Mouse (Mus musculus): Measurements from ENCODE around the gene Smndc1. TPM values are rescaled to one million over a fixed set of nuclear protein-coding genes. Genes with fewer than 3 reads are reported as not detected.
"Not testable (repeated sequence)": the region's sequence is repeated elsewhere in the genome, so short reads cannot be mapped to it uniquely, and the experiment has no call there.

Smndc1 gene
- polyA plus RNA-seq, 1 experiment from 2014 or later: 42.0 TPM

DNA sequence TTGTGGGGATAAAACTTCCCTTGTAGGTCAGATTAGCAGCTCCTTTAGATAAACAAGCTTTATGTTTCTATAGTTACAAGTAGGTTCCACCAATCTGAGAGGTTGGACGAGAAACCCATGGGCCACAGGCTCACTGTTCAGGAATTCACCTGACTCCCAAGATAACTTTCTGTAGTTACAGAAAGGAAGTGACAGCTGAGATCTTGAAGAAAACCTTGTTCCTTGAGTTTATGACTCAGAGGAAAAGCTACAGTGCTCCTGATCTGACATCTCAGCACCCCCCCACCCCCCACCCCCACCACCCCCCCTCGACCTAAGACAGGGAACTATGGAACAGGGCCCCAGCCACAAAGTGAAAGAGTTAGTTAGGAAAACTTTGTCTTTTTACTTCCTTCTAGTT lies 15.4 kb upstream of the Smndc1 start:
- no peak overlapping the region for H3K9ac ChIP-seq (replicated peaks; ENCODE audit: low read length)
- H3K4me3 ChIP-seq (replicated peaks; ENCODE audit: low read depth, low read length): no peak overlapping the region
- ATAC-seq (ENCODE audit: low FRiP score, low TSS enrichment) (no peak), DNase-seq (no peak)
- H3K27me3 ChIP-seq (ENCODE audit: control insufficient read depth, insufficient read depth, low read length): no peaks in the 10 kb centered on the region
- no peaks in the 10 kb centered on the region for H3K9me3 ChIP-seq (ENCODE audit: control insufficient read depth, low read length)
- no peak overlapping the region for H3K27ac ChIP-seq (replicated peaks; ENCODE audit: low read depth, low read length)
- H3K4me1 ChIP-seq (ENCODE audit: control insufficient read depth, insufficient read depth, low read length): no peaks in the 10 kb centered on the region
- WGBS: 73% methylated on average over 2 of the region's 2 CpGs
- H3K36me3 ChIP-seq (ENCODE audit: control insufficient read depth, insufficient read depth, low read length): no peaks in the 10 kb centered on the region
- no peak overlapping the region for H3K4me2 ChIP-seq (ENCODE audit: low read length)

GRCm38 (mm10) chr19:53404837-53405356 lies 14.5 kb upstream of the Smndc1 start:
- Histone ChIP-seq H3K27me3 (ENCODE audit: control insufficient read depth, insufficient read depth, low read length) (no peaks in the 10 kb centered on the region), H3K27ac (replicated peaks; ENCODE audit: low read depth, low read length) (no peak overlapping the region), H3K9ac (replicated peaks; ENCODE audit: low read length) (no peak overlapping the region), H3K4me3 (replicated peaks; ENCODE audit: low read depth, low read length) (no peak overlapping the region), H3K9me3 (ENCODE audit: control insufficient read depth, low read length) (no peaks in the 10 kb centered on the region), H3K36me3 (ENCODE audit: control insufficient read depth, insufficient read depth, low read length) (no peaks in the 10 kb centered on the region), H3K4me2 (ENCODE audit: low read length) (no peak overlapping the region), H3K4me1 (ENCODE audit: control insufficient read depth, insufficient read depth, low read length) (no peaks in the 10 kb centered on the region)
- 71% methylated on average over 18 of the region's 18 CpGs for WGBS
- ATAC-seq (ENCODE audit: low FRiP score, low TSS enrichment) (no peak), DNase-seq (peak; percentile 39)

- DNase-seq (no peak), ATAC-seq (ENCODE audit: low FRiP score, low TSS enrichment) (no peak)
- Histone ChIP-seq H3K9me3 (ENCODE audit: control insufficient read depth, low read length) (no peaks in the 10 kb centered on the region), H3K27ac (replicated peaks; ENCODE audit: low read depth, low read length) (no peak overlapping the region), H3K4me3 (replicated peaks; ENCODE audit: low read depth, low read length) (no peak overlapping the region), H3K4me2 (ENCODE audit: low read length) (no peak overlapping the region), H3K4me1 (ENCODE audit: control insufficient read depth, insufficient read depth, low read length) (no peaks in the 10 kb centered on the region), H3K9ac (replicated peaks; ENCODE audit: low read length) (no peak overlapping the region), H3K27me3 (ENCODE audit: control insufficient read depth, insufficient read depth, low read length) (no peaks in the 10 kb centered on the region), H3K36me3 (ENCODE audit: control insufficient read depth, insufficient read depth, low read length) (no peaks in the 10 kb centered on the region)
- WGBS: 90% methylated on average over 10 of the region's 10 CpGs
Observed at GRCm38 (mm10) chr19:53404219-53404836, 13.9 kb upstream of the Smndc1 start.

- Histone ChIP-seq H3K4me1 (ENCODE audit: control insufficient read depth, insufficient read depth, low read length) (no peaks in the 10 kb centered on the region), H3K9ac (replicated peaks; ENCODE audit: low read length) (no peak overlapping the region), H3K27me3 (ENCODE audit: control insufficient read depth, insufficient read depth, low read length) (no peaks in the 10 kb centered on the region), H3K9me3 (ENCODE audit: control insufficient read depth, low read length) (no peaks in the 10 kb centered on the region), H3K4me2 (ENCODE audit: low read length) (no peak overlapping the region), H3K4me3 (replicated peaks; ENCODE audit: low read depth, low read length) (no peak overlapping the region), H3K36me3 (ENCODE audit: control insufficient read depth, insufficient read depth, low read length) (no peaks in the 10 kb centered on the region), H3K27ac (replicated peaks; ENCODE audit: low read depth, low read length) (no peak overlapping the region)
- ATAC-seq (ENCODE audit: low FRiP score, low TSS enrichment) (no peak), DNase-seq (no peak)
- 48% methylated on average over 12 of the region's 12 CpGs for WGBS
Observed at GRCm38 (mm10) chr19:53402741-53403432, 12.5 kb upstream of the Smndc1 start.

GRCm38 (mm10) chr19:53400332-53401110 lies 10.1 kb upstream of the Smndc1 start:
- no peak overlapping the region for H3K4me3 ChIP-seq (replicated peaks; ENCODE audit: low read depth, low read length)
- H3K9me3 ChIP-seq (ENCODE audit: control insufficient read depth, low read length): no peaks in the 10 kb centered on the region
- ATAC-seq (ENCODE audit: low FRiP score, low TSS enrichment): no peak
- no peak overlapping the region for H3K27ac ChIP-seq (replicated peaks; ENCODE audit: low read depth, low read length)
- no peaks in the 10 kb centered on the region for H3K27me3 ChIP-seq (ENCODE audit: control insufficient read depth, insufficient read depth, low read length)
- H3K9ac ChIP-seq (replicated peaks; ENCODE audit: low read length): no peak overlapping the region
- DNase-seq: no peak
- 88% methylated on average over 16 of the region's 16 CpGs for WGBS
- no peaks in the 10 kb centered on the region for H3K4me1 ChIP-seq (ENCODE audit: control insufficient read depth, insufficient read depth, low read length)
- no peaks in the 10 kb centered on the region for H3K36me3 ChIP-seq (ENCODE audit: control insufficient read depth, insufficient read depth, low read length)
- H3K4me2 ChIP-seq (ENCODE audit: low read length): no peak overlapping the region

DNA sequence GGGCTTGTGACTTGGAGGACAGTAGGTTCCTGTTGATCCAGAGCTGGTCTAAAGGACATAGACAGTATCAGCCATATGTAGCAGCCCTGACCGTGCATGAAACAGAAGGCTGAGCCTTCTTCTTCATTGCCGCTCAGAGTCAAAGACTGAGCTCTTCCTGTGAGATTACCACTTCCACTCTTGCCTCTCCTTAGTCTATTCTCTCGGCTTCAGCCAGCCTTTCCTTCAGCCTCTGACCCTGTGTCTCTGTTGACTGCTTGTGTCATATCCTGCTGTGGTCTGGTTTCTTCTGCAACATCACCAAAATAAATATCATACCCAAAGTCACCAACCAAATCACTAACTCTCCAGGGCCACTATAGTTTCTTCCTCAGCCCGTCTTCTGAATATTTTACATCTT lies 8.8 kb upstream of the Smndc1 start:
- no peak for ATAC-seq (ENCODE audit: low FRiP score, low TSS enrichment)
- H3K4me3 ChIP-seq (replicated peaks; ENCODE audit: low read depth, low read length): no peak overlapping the region
- no peaks in the 10 kb centered on the region for H3K4me1 ChIP-seq (ENCODE audit: control insufficient read depth, insufficient read depth, low read length)
- no peak overlapping the region for H3K4me2 ChIP-seq (ENCODE audit: low read length)
- no peaks in the 10 kb centered on the region for H3K9me3 ChIP-seq (ENCODE audit: control insufficient read depth, low read length)
- H3K36me3 ChIP-seq (ENCODE audit: control insufficient read depth, insufficient read depth, low read length): no peaks in the 10 kb centered on the region
- H3K27ac ChIP-seq (replicated peaks; ENCODE audit: low read depth, low read length): no peak overlapping the region
- WGBS: 93% methylated on average over 4 of the region's 4 CpGs
- H3K27me3 ChIP-seq (ENCODE audit: control insufficient read depth, insufficient read depth, low read length): no peaks in the 10 kb centered on the region
- H3K9ac ChIP-seq (replicated peaks; ENCODE audit: low read length): no peak overlapping the region
- DNase-seq: no peak

- no peak for ATAC-seq (ENCODE audit: low FRiP score, low TSS enrichment)
- Histone ChIP-seq H3K4me3 (replicated peaks; ENCODE audit: low read depth, low read length) (no peak overlapping the region), H3K27me3 (ENCODE audit: control insufficient read depth, insufficient read depth, low read length) (no peaks in the 10 kb centered on the region), H3K36me3 (ENCODE audit: control insufficient read depth, insufficient read depth, low read length) (no peaks in the 10 kb centered on the region), H3K9ac (replicated peaks; ENCODE audit: low read length) (no peak overlapping the region), H3K4me1 (ENCODE audit: control insufficient read depth, insufficient read depth, low read length) (no peaks in the 10 kb centered on the region), H3K9me3 (ENCODE audit: control insufficient read depth, low read length) (no peaks in the 10 kb centered on the region), H3K4me2 (ENCODE audit: low read length) (no peak overlapping the region), H3K27ac (replicated peaks; ENCODE audit: low read depth, low read length) (no peak overlapping the region)
- DNase-seq: no peak
- WGBS: 89% methylated on average over 12 of the region's 12 CpGs
Observed at GRCm38 (mm10) chr19:53397451-53398233, 7.3 kb upstream of the Smndc1 start.

- WGBS: 38% methylated on average over 5 of the region's 5 CpGs
- H3K4me2 ChIP-seq (ENCODE audit: low read length); ATAC-seq (ENCODE audit: low FRiP score, low TSS enrichment); H3K9ac ChIP-seq (replicated peaks; ENCODE audit: low read length); H3K27me3 ChIP-seq (ENCODE audit: control insufficient read depth, insufficient read depth, low read length); H3K9me3 ChIP-seq (ENCODE audit: control insufficient read depth, low read length); H3K4me1 ChIP-seq (ENCODE audit: control insufficient read depth, insufficient read depth, low read length); H3K4me3 ChIP-seq (replicated peaks; ENCODE audit: low read depth, low read length); H3K36me3 ChIP-seq (ENCODE audit: control insufficient read depth, insufficient read depth, low read length); H3K27ac ChIP-seq (replicated peaks; ENCODE audit: low read depth, low read length); DNase-seq: not testable (repeated sequence)
Observed at GRCm38 (mm10) chr19:53395805-53396204, 5.4 kb upstream of the Smndc1 start.
